Mouse (Mus musculus): ENCODE data around the gene Mbd3.

The Mbd3 gene

DNA sequence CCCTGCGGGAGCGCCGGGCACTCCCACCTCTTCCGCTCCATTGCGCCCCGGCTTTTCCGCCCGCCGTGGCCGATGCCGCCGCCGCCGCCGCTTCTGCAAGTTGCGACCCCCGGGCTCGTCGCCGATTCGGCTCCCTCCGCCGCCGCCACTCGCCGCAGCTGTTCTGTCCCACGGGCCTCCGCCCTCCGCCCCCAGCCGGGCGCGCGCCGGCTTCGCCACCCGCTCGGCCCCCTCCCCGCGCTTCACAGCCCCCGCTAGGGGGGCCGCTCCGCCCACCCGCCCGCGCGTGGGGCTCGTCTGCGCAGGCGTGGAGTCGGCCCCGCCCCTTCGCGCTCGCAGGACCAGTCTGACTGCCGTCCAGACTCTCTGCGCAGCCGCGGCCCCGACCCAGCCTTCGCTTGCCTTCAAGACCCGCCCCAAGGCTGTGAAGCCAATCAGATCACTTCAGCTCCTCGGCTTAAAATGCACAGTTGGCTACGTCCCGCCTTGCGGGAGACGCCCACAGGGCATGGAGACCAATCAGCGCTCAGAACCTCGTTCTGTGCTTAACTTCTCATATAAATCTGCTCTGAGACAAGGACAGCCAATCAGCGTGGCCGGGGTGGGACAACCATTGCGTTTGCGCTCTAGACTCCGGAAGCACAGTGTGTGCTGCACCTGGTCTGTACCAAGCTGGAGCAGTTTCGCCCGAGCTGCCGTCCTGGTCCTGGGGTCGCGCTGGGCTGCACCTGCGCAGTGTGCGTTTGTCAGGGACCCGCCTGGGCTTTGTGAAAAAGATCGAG lies at the start of gene Mbd3:
Gene Mbd3, minus strand, starts transcription at position 360 of the 782 bp plus-strand sequence.
- peak; percentile 100 for DNase-seq

GRCm38 (mm10) chr10:80445898-80446601 lies 46.7 kb upstream of the Mbd3 start:
- DNase-seq: peak; percentile 97

DNA sequence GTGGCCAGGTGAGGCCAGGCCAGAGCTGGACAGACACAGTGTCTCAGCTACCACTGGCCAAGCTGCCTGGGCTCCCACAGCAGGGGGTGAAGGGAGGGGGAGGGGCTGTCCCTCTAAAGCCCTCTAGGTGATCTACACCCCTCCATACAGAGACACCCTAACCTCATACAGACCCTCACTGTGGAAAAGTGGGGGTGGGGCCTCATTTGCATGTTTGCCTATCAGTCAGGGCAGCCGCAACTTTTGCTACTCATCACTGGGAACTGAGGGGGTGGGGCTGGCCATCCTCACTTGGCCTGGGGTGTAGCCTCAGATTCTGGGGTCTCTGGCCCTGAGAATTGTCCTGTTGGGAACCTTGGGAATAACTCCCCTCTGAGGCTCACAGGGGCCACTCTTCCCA lies 45.7 kb upstream of the Mbd3 start:
- peak; percentile 91 for DNase-seq

GRCm38 (mm10) chr10:80444339-80445045 lies 45.1 kb upstream of the Mbd3 start:
- no peak for DNase-seq

GRCm38 (mm10) chr10:80443575-80444278 lies 44.4 kb upstream of the Mbd3 start:
- DNase-seq: no peak

DNA sequence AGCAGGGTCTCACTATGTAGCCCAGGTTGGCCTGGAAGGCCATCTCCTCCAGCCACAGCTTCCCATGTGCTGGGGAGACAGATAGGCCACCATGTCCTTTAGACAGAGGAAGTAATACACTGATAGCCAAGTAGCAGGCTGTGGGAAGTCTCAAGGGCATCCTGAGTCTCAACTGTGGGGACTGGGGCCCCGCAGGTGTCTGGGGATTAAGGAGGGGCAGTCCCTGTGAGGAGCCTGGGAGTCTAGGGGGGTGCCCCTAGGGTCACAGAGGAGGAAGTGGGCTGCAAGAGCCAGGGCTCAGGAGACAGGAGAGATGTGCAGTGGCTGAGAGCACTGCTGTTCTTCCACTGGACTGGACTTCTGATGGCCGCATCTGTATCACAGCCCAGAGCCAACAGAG lies 43.6 kb upstream of the Mbd3 start:
- no peak for DNase-seq

DNA sequence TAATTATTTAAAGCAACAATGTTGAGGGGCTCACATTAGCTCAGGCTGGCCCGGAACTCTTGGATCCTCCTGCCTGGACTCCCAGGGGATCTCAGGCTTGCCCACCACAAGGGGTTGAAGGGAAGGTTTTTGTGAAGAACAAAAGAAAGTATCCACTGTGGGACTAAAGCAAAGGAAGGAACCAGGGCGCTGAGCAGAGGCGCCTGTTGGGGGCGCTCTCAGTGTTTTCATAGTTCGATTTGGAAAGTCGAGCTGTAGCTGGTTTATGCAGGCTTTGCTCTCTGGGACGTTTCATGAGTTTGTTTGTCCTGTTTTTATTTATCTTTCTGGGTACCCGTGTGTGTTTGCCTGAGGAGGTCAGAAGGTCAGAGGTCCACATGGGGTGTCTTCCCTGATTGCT lies 42.2 kb upstream of the Mbd3 start:
- no peak for DNase-seq

- no peak for DNase-seq
Measured at GRCm38 (mm10) chr10:80440031-80440430, 40.7 kb upstream of the Mbd3 start.

- no peak for DNase-seq
Measured at GRCm38 (mm10) chr10:80437973-80438372, 38.6 kb upstream of the Mbd3 start.

DNA sequence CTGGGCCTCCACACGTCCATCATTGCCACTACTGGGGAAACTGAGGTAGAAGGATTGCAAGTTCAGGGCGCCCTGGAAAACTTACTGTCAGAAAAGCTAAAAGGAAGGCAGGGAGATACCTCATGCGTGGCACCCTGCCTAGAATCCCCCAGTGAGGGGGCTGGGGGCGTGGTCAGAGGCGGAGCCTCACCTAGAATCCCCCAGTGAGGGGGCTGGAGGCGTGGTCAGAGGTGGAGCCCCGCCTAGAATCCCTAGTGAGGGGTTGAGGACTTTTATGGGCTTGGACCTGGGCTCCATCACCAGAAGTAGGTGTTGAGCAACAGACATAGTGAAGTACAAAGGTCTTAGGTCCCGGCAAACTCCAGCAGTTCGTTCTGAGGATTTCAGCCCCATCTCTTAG lies 36.9 kb upstream of the Mbd3 start:
- no peak for DNase-seq

DNA sequence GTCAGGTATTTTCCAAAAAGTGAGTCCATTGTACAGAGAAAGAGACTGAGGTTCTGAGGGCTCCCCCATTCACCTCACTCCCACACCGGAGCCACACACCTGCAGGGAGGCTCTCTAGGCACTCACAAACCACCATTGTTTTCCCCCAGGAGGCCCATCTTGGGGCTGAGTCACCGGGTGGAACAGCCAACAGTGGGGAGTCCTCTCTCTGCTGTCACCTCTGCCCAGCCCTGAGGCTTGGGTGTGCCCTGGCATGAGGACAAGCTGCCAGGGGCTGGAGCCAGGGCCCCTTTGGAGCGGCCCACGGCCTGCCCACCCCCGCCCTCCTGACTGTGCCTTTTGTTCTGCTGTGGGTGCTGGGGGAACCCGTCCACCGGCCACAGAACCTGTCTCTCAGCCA lies 36.4 kb upstream of the Mbd3 start:
- peak; percentile 91 for DNase-seq

GRCm38 (mm10) chr10:80434823-80435222 lies 35.5 kb upstream of the Mbd3 start:
- DNase-seq: peak; percentile 94

DNA sequence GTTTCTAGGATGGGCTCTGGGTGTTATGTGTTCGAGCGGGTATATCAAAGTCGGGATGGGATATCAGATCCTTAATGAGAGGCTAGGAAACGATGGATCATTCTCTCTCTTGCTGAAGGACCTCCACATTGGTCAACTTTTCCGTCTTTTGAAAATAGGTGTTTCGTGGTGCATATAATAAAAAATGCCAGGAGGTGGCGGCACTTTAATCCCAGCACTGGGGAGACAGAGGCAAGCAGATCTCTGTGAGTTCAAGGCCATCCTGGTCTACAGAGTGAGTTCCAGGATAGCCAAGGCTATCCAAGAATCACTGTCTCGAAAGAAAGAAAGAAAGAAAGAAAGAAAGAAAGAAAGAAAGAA lies 34.9 kb upstream of the Mbd3 start:
- no peak for DNase-seq

DNA sequence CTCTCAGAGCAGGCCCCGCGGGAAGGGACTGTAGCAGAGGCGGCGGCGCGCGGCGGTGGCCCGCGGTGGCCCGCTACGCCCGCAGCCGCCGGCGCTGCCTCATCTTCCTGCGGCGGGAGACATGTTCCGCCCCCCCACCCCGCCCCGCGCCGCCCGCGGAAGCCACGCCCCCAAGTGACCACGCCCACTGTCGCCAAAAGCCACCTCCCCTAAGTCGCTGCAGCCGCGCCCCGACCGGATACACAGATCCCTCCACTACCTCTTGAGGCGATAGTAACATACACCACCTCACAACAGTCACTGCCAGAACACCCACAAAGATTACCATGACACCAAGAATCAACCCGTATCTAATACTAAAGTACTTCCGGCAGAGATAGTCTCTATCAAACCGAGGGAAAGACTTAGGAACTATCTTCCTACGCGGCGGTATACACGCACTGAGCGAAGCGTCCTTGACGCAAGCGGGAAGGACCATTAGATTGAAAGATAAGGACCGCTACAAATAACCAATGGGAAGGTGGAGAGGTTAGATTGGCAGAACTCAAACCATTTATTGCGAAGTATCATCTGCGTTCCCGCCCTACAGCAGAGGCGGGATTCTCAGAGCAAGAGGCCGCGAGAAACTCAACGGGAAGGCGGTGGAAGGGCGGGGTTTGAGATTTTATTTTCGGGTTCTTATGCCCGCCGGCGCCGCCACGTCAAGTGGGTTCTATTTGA lies 34.3 kb upstream of the Mbd3 start, which contains the start of gene Tcf3:
Gene Tcf3, minus strand, starts transcription at position 135 of the 720 bp plus-strand sequence.
- peak; percentile 100 for DNase-seq

DNA sequence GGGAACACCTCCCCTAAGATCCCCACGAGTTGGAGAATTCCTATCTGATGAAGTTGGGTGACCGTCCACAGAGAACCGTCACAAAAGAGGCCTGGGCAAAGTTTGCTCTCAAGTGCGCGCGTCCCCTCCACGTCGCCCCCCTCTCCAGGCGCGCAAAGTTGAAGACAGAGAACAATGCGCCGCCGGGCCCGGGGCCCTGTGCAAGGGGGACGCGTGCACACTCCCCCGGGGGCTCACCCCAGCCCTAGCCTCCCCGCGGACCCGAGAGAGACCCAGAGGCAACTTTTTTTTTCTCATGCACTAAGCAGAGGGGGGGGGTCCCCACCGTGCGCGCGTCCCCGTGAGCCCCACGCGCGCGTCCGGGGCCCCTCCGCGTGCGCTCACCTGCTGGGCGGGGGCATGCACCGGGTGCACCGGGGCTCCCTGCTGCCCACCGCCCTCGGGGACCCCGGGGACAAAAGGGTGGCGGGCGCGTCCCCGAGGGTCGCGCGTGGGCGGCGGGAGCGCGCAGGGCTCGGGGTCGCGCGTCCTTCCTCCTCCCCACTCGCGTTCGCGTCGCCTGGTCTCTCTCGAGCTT lies 33.7 kb upstream of the Mbd3 start:
- peak; percentile 97 for DNase-seq

GRCm38 (mm10) chr10:80432387-80432785 lies 33.0 kb upstream of the Mbd3 start:
- no peak for DNase-seq

DNA sequence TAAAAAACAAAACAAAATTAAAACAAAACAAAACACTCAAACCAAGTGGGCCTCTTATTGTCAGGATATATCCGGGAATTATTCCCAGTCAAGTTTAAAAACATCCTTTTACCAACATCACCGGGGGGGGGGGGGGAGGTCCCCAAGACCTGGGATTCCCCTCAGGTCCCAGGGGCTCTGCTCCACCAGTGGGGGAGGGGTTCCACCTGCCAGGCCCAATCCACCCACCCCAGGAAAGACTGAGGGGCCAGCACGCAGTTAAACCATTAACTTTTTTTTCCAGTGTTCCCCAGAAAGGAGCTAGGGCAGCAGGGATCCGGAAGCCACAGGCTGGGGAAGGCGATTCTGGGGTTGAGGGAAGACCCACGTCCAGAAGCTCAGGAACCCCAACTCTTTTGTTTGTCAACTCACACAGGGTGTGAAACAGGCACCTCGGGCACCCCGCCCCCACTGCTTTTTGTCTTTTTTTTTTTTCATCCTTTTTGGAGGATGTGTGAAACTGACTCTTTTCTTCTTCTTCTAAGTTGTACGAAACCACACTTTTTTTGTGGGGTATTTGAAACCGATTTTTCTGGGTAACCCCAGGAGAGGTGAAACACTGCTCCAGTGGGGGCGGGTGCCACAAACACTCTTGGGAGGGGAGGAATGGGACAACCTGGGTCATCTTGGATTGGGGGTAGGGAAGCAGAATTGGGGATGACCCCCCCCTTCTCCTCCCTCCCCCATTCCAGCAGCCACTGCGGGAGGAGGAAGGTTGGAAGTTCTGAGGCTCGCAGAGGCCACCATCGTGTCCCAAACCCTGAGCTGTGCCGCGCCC lies 32.4 kb upstream of the Mbd3 start:
- DNase-seq: peak; percentile 94

DNA sequence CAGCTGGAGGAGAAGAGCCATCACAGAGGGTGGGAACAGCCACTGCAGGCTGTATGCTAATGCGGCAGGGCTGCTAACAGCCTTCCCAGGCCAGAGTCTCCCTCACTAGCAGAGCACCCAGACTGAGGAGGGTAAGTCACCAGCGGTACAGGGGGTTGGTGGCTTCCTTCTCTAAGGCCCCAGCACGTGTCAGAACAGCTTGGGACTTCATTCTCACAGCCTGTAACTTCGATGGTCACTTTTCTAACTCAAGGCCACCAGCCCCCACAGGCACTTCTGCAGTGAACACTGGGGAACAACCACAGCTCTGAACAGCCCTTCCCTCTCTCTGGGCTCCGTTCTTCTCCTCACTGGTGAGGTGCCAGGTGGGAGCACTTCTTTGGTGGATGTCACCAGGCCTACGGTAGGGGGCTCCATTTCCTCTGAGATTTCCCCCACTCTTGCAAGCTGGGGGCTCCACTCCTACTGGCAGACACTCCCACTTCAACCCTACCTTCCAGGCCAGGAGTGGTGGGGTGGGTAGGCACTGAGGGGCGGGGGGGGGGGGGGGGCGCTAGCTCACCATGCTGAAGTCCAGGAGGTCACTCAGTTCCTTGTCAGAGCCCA lies 31.1 kb upstream of the Mbd3 start:
- DNase-seq: no peak

- peak; percentile 89 for DNase-seq
Measured at GRCm38 (mm10) chr10:80429800-80430199, 30.4 kb upstream of the Mbd3 start.

DNA sequence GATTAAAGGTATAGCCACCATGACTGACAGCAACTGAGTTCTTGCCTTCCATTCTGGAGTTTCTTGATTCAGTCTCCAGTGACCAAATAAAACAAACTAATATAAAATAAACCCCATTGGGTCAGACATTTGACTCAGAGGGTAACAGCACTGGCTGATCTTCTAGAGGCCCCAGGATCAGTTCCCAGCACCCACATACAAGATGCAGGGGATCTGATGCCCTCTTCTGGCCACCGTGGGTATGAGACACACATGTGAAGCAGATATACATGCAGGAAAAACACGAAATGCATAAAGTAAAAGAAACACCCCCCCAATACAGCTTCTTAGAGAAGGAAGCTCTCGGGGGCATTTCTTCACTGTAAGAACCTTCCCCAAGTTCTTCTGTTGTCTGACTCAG lies 25.7 kb upstream of the Mbd3 start:
- no peak for DNase-seq

- no peak for DNase-seq
Measured at GRCm38 (mm10) chr10:80423562-80423961, 24.2 kb upstream of the Mbd3 start.
